Mouse (Mus musculus): ENCODE results near the gene Iqgap2. TPM values are rescaled to one million over a fixed set of nuclear protein-coding genes. Genes with fewer than 3 reads are reported as not detected.
A peak's percentile ranks its signal among the peaks of the same experiment; 100 is the strongest.

Gene Iqgap2
- polyA plus RNA-seq, 1 experiment from 2014 or later = 12.6 TPM

- 81% methylated on average over 10 of the region's 10 CpGs for WGBS
- Histone ChIP-seq H3K27me3 (no peaks in the 10 kb centered on the region), H3K36me3 (no peaks in the 10 kb centered on the region), H3K4me1 (no peaks in the 10 kb centered on the region), H3K9ac (no peak overlapping the region), H3K4me3 (no peak overlapping the region), H3K4me2 (replicated peaks) (no peak overlapping the region), H3K9me3 (no peaks in the 10 kb centered on the region), H3K27ac (no peak overlapping the region)
- no peak for ATAC-seq (ENCODE audit: low FRiP score, low read depth)
These were observed 48.2 kb downstream of the Iqgap2 start for GRCm38 (mm10) chr13:95843411-95844026.

- WGBS = 83% methylated on average over 7 of the region's 7 CpGs
- Histone ChIP-seq H3K9ac (no peak overlapping the region), H3K4me2 (replicated peaks) (no peak overlapping the region), H3K27ac (no peak overlapping the region), H3K36me3 (no peaks in the 10 kb centered on the region), H3K4me1 (no peaks in the 10 kb centered on the region), H3K4me3 (no peak overlapping the region), H3K9me3 (no peaks in the 10 kb centered on the region), H3K27me3 (no peaks in the 10 kb centered on the region)
- no peak for ATAC-seq (ENCODE audit: low FRiP score, low read depth)
These were observed 48.9 kb downstream of the Iqgap2 start for GRCm38 (mm10) chr13:95842803-95843202.

DNA sequence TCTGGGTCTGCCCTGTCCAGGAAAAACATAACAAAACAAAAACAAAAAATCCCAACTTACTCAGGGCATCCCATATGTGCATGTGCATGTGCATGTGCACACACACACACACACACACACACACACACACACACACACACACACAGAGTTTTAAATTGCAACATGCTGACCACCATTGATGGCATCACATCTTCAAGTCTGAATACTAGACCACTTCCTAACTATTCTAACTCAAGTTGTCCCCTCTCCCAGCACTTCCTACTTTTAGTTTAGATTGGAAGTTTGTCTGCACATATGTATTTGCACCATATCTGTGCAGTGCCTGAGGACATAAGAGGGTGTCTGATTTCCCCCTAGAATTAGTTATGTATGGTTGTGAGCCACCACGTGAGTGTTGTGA is 49.8 kb downstream of the Iqgap2 start:
- H3K4me1 ChIP-seq = no peaks in the 10 kb centered on the region
- no peak overlapping the region for H3K27ac ChIP-seq
- H3K9me3 ChIP-seq = no peaks in the 10 kb centered on the region
- WGBS = 75% methylated on average over 1 of the region's 1 CpGs
- no peak overlapping the region for H3K9ac ChIP-seq
- H3K4me2 ChIP-seq (replicated peaks) = no peak overlapping the region
- no peak for ATAC-seq (ENCODE audit: low FRiP score, low read depth)
- H3K4me3 ChIP-seq = no peak overlapping the region
- no peaks in the 10 kb centered on the region for H3K27me3 ChIP-seq
- H3K36me3 ChIP-seq = no peaks in the 10 kb centered on the region

- H3K9ac ChIP-seq = no peak overlapping the region
- no peaks in the 10 kb centered on the region for H3K9me3 ChIP-seq
- no peak overlapping the region for H3K4me2 ChIP-seq (replicated peaks)
- peaks cover 18% of the 10 kb centered on the region for H3K4me1 ChIP-seq
- no peaks in the 10 kb centered on the region for H3K27me3 ChIP-seq
- no peak for ATAC-seq (ENCODE audit: low FRiP score, low read depth)
- peaks cover 6% of the 10 kb centered on the region; the same call in 1 of the 2 replicates for H3K36me3 ChIP-seq
- no peak overlapping the region for H3K27ac ChIP-seq
- 81% methylated on average over 3 of the region's 3 CpGs for WGBS
- H3K4me3 ChIP-seq = no peak overlapping the region
These were observed 54.8 kb downstream of the Iqgap2 start for GRCm38 (mm10) chr13:95836944-95837343.

DNA sequence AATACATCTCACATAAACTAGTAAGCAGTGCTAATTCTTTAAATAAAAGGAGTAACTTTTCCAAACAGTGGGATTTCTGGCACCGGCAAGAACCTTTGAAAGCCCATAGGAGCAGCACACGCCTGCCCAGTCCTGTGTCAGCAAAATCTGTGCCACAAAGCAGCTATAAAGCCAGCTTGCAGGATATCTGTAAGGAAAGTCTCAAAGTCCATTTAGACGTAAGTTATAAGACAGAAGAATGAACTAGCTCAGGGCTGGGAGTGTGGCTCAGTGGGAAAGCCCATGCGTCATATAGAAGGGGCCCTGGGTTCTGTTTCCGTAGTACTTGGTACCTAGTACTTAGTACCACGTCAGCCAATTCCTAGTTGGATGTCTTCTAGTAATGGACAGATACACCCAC is 58.2 kb downstream of the Iqgap2 start:
- 71% methylated on average over 6 of the region's 6 CpGs for WGBS
- H3K9me3 ChIP-seq = no peaks in the 10 kb centered on the region
- peak overlapping the region; percentile 49; the same call in 1 of the 2 replicates for H3K27ac ChIP-seq
- H3K4me2 ChIP-seq (replicated peaks) = no peak overlapping the region
- H3K36me3 ChIP-seq = peaks cover 6% of the 10 kb centered on the region; the same call in 1 of the 2 replicates
- H3K4me3 ChIP-seq = no peak overlapping the region
- no peaks in the 10 kb centered on the region for H3K27me3 ChIP-seq
- peak; percentile 44; the same call in 1 of the 2 replicates for ATAC-seq (ENCODE audit: low FRiP score, low read depth)
- peaks cover 22% of the 10 kb centered on the region for H3K4me1 ChIP-seq
- no peak overlapping the region for H3K9ac ChIP-seq

- H3K27ac ChIP-seq = peak overlapping the region; percentile 49
- H3K36me3 ChIP-seq = peaks cover 6% of the 10 kb centered on the region; the same call in 1 of the 2 replicates
- 53% methylated on average over 3 of the region's 3 CpGs for WGBS
- no peak overlapping the region for H3K4me3 ChIP-seq
- no peak overlapping the region for H3K4me2 ChIP-seq (replicated peaks)
- no peaks in the 10 kb centered on the region for H3K27me3 ChIP-seq
- no peaks in the 10 kb centered on the region for H3K9me3 ChIP-seq
- H3K9ac ChIP-seq = no peak overlapping the region
- ATAC-seq (ENCODE audit: low FRiP score, low read depth) = no peak
- peaks cover 22% of the 10 kb centered on the region for H3K4me1 ChIP-seq
These were observed 59.0 kb downstream of the Iqgap2 start for GRCm38 (mm10) chr13:95832712-95833111.

GRCm38 (mm10) chr13:95831760-95832159 is 60.0 kb downstream of the Iqgap2 start:
- no peak overlapping the region for H3K9ac ChIP-seq
- H3K4me1 ChIP-seq = peaks cover 22% of the 10 kb centered on the region
- ATAC-seq (ENCODE audit: low FRiP score, low read depth) = no peak
- peak overlapping the region; percentile 59; the same call in 1 of the 2 replicates for H3K27ac ChIP-seq
- no peak overlapping the region for H3K4me3 ChIP-seq
- no peaks in the 10 kb centered on the region for H3K27me3 ChIP-seq
- H3K4me2 ChIP-seq (replicated peaks) = no peak overlapping the region
- H3K36me3 ChIP-seq = peaks cover 6% of the 10 kb centered on the region; the same call in 1 of the 2 replicates
- no peaks in the 10 kb centered on the region for H3K9me3 ChIP-seq

DNA sequence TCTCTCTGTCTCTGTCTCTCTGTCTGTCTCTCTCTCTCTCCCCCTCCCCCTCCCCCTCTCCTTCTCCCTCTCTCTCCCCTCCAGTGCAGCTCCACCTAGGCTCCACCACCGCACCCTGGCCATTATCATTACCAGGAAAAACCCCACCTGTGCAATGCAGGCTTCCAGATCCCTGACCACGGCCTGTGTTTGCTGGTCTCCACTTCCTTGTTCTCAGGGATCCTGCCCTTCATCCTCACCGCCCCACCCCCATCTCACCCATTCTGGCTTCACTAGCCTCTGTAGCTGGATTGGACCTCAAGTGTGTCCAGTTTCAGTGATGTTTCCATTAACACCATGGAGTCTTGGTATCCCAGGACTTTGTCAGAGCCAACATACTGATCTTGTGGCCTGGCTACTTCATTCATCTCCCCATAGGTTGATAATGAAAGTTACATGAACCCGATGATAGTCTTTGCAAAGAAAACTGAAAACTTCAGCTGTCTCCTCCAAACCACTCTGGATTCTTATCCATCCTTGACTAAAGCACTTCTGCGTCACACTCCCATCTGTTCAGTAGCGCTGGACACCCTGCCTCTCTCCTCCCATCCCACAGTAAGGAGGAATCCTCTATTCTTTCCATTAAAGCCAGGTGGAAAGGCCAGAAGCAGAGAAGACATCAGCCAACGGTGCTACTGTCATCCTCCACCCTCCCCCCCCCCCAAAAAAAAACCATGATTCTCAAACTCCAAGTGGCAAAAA is 62.1 kb downstream of the Iqgap2 start:
- WGBS = 90% methylated on average over 7 of the region's 7 CpGs
- Histone ChIP-seq H3K27me3 (no peaks in the 10 kb centered on the region), H3K4me3 (no peak overlapping the region), H3K27ac (no peak overlapping the region), H3K9me3 (peaks cover 5% of the 10 kb centered on the region; the same call in 1 of the 2 replicates), H3K36me3 (no peaks in the 10 kb centered on the region), H3K9ac (no peak overlapping the region), H3K4me1 (peaks cover 22% of the 10 kb centered on the region), H3K4me2 (replicated peaks) (no peak overlapping the region)
- no peak for ATAC-seq (ENCODE audit: low FRiP score, low read depth)

DNA sequence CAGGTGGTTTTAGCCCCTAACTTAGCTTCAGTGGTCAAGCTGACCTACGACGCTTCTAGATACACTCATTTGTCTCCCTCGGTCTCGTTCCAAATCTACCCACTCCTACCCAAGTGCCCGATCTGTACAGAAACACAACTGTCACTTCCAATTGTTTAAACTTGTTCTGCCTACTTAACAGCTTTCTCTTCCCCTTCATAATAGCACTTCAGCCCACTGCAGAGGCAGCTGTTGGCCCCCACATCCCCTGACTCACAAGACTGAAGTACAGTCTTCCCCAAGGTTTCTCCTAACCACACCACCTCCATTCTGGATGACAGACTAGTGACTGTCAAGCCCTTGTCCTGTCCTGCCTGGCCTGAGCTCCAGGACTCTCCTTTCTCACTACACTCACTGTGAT is 63.1 kb downstream of the Iqgap2 start:
- Histone ChIP-seq H3K27me3 (no peaks in the 10 kb centered on the region), H3K4me3 (no peak overlapping the region), H3K4me1 (peaks cover 20% of the 10 kb centered on the region), H3K36me3 (no peaks in the 10 kb centered on the region), H3K9ac (no peak overlapping the region), H3K27ac (no peak overlapping the region), H3K9me3 (peaks cover 5% of the 10 kb centered on the region; the same call in 1 of the 2 replicates), H3K4me2 (replicated peaks) (no peak overlapping the region)
- ATAC-seq (ENCODE audit: low FRiP score, low read depth) = no peak
- WGBS = 89% methylated on average over 5 of the region's 5 CpGs

DNA sequence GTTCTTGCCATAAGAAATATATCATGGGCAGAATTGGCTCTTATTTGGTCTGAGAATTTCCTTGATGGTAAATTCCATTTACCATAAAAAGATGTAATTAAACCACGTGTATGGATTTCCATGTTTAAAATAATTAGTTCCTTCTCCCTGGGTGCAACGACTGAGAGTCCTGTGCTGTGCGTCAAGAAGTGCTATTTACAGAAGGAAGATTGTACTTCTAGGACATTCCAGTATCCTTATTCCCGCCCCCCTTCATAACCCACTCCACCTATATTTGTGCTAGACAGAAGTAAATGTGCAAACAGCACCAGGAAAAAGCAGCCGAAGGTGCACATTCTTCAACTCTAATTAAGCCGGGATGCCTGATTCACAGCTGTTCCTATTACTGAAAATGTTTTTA is 65.5 kb downstream of the Iqgap2 start:
- Histone ChIP-seq H3K4me2 (replicated peaks) (no peak overlapping the region), H3K36me3 (no peaks in the 10 kb centered on the region), H3K27ac (no peak overlapping the region), H3K9me3 (peaks cover 5% of the 10 kb centered on the region; the same call in 1 of the 2 replicates), H3K9ac (no peak overlapping the region), H3K4me1 (no peaks in the 10 kb centered on the region; the same call in 1 of the 2 replicates), H3K27me3 (no peaks in the 10 kb centered on the region), H3K4me3 (no peak overlapping the region)
- WGBS = 64% methylated on average over 6 of the region's 6 CpGs
- ATAC-seq (ENCODE audit: low FRiP score, low read depth) = no peak

- no peak overlapping the region for H3K4me3 ChIP-seq
- H3K27ac ChIP-seq = no peak overlapping the region
- peaks cover 3% of the 10 kb centered on the region for H3K4me1 ChIP-seq
- WGBS = 70% methylated on average over 6 of the region's 6 CpGs
- ATAC-seq (ENCODE audit: low FRiP score, low read depth) = no peak
- peaks cover 5% of the 10 kb centered on the region; the same call in 1 of the 2 replicates for H3K9me3 ChIP-seq
- no peak overlapping the region for H3K9ac ChIP-seq
- H3K4me2 ChIP-seq (replicated peaks) = no peak overlapping the region
- no peaks in the 10 kb centered on the region for H3K27me3 ChIP-seq
- no peaks in the 10 kb centered on the region for H3K36me3 ChIP-seq
These were observed 68.8 kb downstream of the Iqgap2 start for GRCm38 (mm10) chr13:95822918-95823317.

- WGBS = 89% methylated on average over 9 of the region's 9 CpGs
- Histone ChIP-seq H3K27me3 (no peaks in the 10 kb centered on the region), H3K36me3 (no peaks in the 10 kb centered on the region), H3K9me3 (peaks cover 4% of the 10 kb centered on the region; the same call in 1 of the 2 replicates), H3K4me2 (replicated peaks) (no peak overlapping the region), H3K4me3 (no peak overlapping the region), H3K27ac (no peak overlapping the region), H3K9ac (no peak overlapping the region), H3K4me1 (peaks cover 8% of the 10 kb centered on the region)
- no peak for ATAC-seq (ENCODE audit: low FRiP score, low read depth)
These were observed 71.7 kb downstream of the Iqgap2 start for GRCm38 (mm10) chr13:95820071-95820470.

Measured in limb, embryonic 13.5 days (tissue).